Mouse (Mus musculus) midbrain, embryonic 14.5 days (tissue): ENCODE data around the gene Tmem119. TPM values are rescaled to one million over a fixed set of nuclear protein-coding genes. Genes with fewer than 3 reads are reported as not detected.
"Not testable (repeated sequence)": the region's sequence is repeated elsewhere in the genome, so short reads cannot be mapped to it uniquely, and the experiment has no call there.

Experiments used
- ATAC-seq: fragments of 200-750 bp; cut with Nextera tagmentation; 2 replicates; pipeline ENCODE4 v1.8.0; 2017; ENCODE audit warnings: moderate number of reproducible peaks, moderate library complexity; ENCODE audit not compliant: low FRiP score, low TSS enrichment
- DNase-seq: peaks from one replicate; pipeline ENCODE4 v3.0.0-alpha.2; 2015
- H3K27ac ChIP-seq: fragments of 300-500 bp; sonication (generic); replicated peaks from 2 replicates; pipeline ENCODE4 v1.5.1; 2014; ENCODE audit warnings: mild to moderate bottlenecking, low read depth, low read length, moderate library complexity
- H3K27me3 ChIP-seq: fragments of 300-500 bp; sonication (generic); 2 replicates; pipeline ENCODE4 v1.6.1; 2014; ENCODE audit warnings: low read length, control low read depth, mixed read lengths; ENCODE audit not compliant: control insufficient read depth, insufficient read depth
- H3K36me3 ChIP-seq: fragments of 300-500 bp; sonication (generic); 2 replicates; pipeline ENCODE4 v1.6.1; 2014; ENCODE audit warnings: low read length, control low read depth; ENCODE audit not compliant: control insufficient read depth, insufficient read depth
- H3K4me1 ChIP-seq: fragments of 300-500 bp; sonication (generic); 2 replicates; pipeline ENCODE4 v1.6.1; 2014; ENCODE audit warnings: mild to moderate bottlenecking, antibody characterized with exemption, low read length, control low read depth; ENCODE audit not compliant: control insufficient read depth, insufficient read depth
- H3K4me2 ChIP-seq: fragments of 300-500 bp; sonication (generic); 2 replicates; pipeline ENCODE4 v1.6.1; 2014; ENCODE audit warnings: mild to moderate bottlenecking, low read length, moderate library complexity
- H3K4me3 ChIP-seq: fragments of 300-500 bp; sonication (generic); replicated peaks from 2 replicates; pipeline ENCODE4 v1.5.1; 2014; ENCODE audit warnings: low read depth, low read length
- H3K9ac ChIP-seq: fragments of 300-500 bp; sonication (generic); replicated peaks from 2 replicates; pipeline ENCODE4 v1.6.1; 2014; ENCODE audit warnings: mild to moderate bottlenecking, low read length, moderate library complexity
- H3K9me3 ChIP-seq: fragments of 300-500 bp; sonication (generic); 2 replicates; pipeline ENCODE4 v1.6.1; 2016; ENCODE audit warnings: low read length, control low read depth, mixed read lengths; ENCODE audit not compliant: control insufficient read depth
- WGBS: fragments of 180-500 bp; shearing (Covaris S2); extraction: QIAGEN DNeasy Blood & Tissue Kit; methylation state at CpG from one replicate; pipeline ENCODE4 v1.1.7; 2014; 5-methylcytosine and 5-hydroxymethylcytosine counted together
- polyA plus RNA-seq: library from polyadenylated mRNA; unstranded; fragments of >200 nt; fragmentation: Nextera tagmentation; extraction: Ambion mirVana; gene quantifications from 2 replicates; pipeline ENCODE4 v1.2.1, GENCODE M21; 2014

Tmem119 gene
- polyA plus RNA-seq, 1 experiment from 2014 or later, result 3.2 TPM

- Histone ChIP-seq H3K4me2 (no peak overlapping the region), H3K27me3 (peaks cover 3% of the 10 kb centered on the region; the same call in 1 of the 2 replicates), H3K36me3 (peaks cover 37% of the 10 kb centered on the region), H3K27ac (no peak overlapping the region), H3K4me3 (no peak overlapping the region), H3K9ac (no peak overlapping the region), H3K9me3 (no peaks in the 10 kb centered on the region), H3K4me1 (no peaks in the 10 kb centered on the region)
- no peak for ATAC-seq
- WGBS, result 76% methylated on average over 5 of the region's 5 CpGs
- DNase-seq, result no peak
These were observed 20.7 kb downstream of the Tmem119 start for GRCm38 (mm10) chr5:113779569-113779968.

GRCm38 (mm10) chr5:113777728-113778127 is 22.6 kb downstream of the Tmem119 start:
- not testable (repeated sequence) for H3K4me3 ChIP-seq, H3K4me1 ChIP-seq, H3K4me2 ChIP-seq, H3K27me3 ChIP-seq, H3K27ac ChIP-seq, H3K9me3 ChIP-seq, H3K9ac ChIP-seq, ATAC-seq, DNase-seq
- H3K36me3 ChIP-seq, result peaks cover 41% of the 10 kb centered on the region
- 92% methylated on average over 8 of the region's 8 CpGs for WGBS

- 83% methylated on average over 8 of the region's 8 CpGs for WGBS
- Histone ChIP-seq H3K9ac (no peak overlapping the region), H3K27me3 (no peaks in the 10 kb centered on the region), H3K4me1 (no peaks in the 10 kb centered on the region), H3K27ac (no peak overlapping the region), H3K36me3 (peaks cover 41% of the 10 kb centered on the region), H3K9me3 (no peaks in the 10 kb centered on the region), H3K4me2 (no peak overlapping the region), H3K4me3 (no peak overlapping the region)
- ATAC-seq (no peak), DNase-seq (no peak)
These were observed 23.5 kb downstream of the Tmem119 start for GRCm38 (mm10) chr5:113776896-113777226.

DNA sequence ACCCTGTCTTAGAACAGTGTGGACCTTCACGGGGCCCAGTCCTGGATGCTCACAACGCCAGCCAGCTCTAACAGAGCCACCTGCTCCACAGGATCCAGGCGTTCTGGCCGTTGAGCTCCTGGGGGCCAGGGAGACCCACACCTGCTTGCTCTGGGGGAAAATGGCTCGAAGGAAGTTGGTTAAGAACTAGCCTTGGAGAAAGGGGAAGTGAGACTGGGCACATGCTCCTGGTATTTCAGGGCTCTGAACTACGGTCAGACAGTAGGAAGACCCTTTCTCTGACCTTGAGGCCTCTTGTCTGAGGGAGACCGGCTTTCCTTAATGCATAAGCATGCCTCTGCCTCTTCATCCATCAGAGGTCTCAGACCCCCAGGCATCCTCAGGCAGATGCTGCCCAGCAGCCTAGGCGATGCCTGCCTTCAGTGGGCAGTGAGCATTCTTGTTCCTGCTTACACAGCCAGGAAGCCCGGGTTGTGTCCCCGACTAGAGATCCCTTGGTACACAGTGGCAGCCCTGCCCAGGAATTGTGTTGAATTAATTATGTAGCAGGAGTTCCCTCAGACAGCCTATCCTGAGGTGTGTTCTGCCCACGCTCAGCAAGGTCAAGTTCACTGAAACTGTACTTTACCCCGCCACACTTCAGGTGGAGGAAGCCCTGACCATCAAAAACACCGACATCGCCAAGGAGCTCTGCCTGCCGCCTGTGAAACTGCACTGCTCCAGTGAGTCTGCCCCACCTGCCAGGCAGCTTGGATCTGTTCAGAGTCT is 24.0 kb downstream of the Tmem119 start:
- Histone ChIP-seq H3K4me2 (no peak overlapping the region), H3K4me3 (no peak overlapping the region), H3K9me3 (no peaks in the 10 kb centered on the region), H3K36me3 (peaks cover 41% of the 10 kb centered on the region), H3K27ac (no peak overlapping the region), H3K27me3 (no peaks in the 10 kb centered on the region), H3K4me1 (no peaks in the 10 kb centered on the region), H3K9ac (no peak overlapping the region)
- 94% methylated on average over 15 of the region's 15 CpGs for WGBS
- DNase-seq (no peak), ATAC-seq (no peak)

GRCm38 (mm10) chr5:113775585-113775984 is 24.7 kb downstream of the Tmem119 start:
- no peak overlapping the region for H3K4me3 ChIP-seq
- no peak overlapping the region for H3K4me2 ChIP-seq
- H3K9ac ChIP-seq, result no peak overlapping the region
- peaks cover 2% of the 10 kb centered on the region; the same call in 1 of the 2 replicates for H3K4me1 ChIP-seq
- H3K27me3 ChIP-seq, result no peaks in the 10 kb centered on the region
- H3K27ac ChIP-seq, result no peak overlapping the region
- peaks cover 41% of the 10 kb centered on the region for H3K36me3 ChIP-seq
- no peaks in the 10 kb centered on the region for H3K9me3 ChIP-seq
- DNase-seq (no peak), ATAC-seq (no peak)
- WGBS, result 91% methylated on average over 10 of the region's 10 CpGs

DNA sequence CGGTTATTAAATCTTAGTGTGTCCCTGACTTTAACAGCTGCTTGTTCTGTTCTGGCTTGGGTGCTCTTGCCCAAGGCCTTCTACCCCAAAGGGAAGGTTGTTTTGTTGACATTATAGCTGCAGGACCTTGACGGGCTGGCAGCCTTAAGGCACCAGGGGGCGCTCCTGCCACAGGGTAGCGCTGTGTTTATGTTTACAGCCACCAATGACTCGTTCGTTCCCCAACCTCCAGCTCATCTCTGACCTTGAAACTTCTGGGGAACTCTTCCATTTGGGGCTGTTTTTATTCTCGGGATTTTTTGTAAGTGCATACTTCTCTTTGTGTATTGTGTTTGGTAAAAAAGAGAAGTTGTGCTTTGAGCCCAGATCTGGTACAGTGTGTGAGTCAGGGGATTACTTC is 26.7 kb downstream of the Tmem119 start:
- 2% methylated on average over 7 of the region's 7 CpGs for WGBS
- ATAC-seq (no peak), DNase-seq (peak; percentile 90)
- no peak overlapping the region for H3K27ac ChIP-seq
- no peaks in the 10 kb centered on the region for H3K9me3 ChIP-seq
- H3K27me3 ChIP-seq, result no peaks in the 10 kb centered on the region
- peaks cover 12% of the 10 kb centered on the region for H3K4me1 ChIP-seq
- peak overlapping the region; percentile 89 for H3K4me2 ChIP-seq
- H3K4me3 ChIP-seq, result peak overlapping the region; percentile 99
- H3K9ac ChIP-seq, result peak overlapping the region; percentile 86; the same call in 1 of the 2 replicates
- peaks cover 36% of the 10 kb centered on the region for H3K36me3 ChIP-seq

DNA sequence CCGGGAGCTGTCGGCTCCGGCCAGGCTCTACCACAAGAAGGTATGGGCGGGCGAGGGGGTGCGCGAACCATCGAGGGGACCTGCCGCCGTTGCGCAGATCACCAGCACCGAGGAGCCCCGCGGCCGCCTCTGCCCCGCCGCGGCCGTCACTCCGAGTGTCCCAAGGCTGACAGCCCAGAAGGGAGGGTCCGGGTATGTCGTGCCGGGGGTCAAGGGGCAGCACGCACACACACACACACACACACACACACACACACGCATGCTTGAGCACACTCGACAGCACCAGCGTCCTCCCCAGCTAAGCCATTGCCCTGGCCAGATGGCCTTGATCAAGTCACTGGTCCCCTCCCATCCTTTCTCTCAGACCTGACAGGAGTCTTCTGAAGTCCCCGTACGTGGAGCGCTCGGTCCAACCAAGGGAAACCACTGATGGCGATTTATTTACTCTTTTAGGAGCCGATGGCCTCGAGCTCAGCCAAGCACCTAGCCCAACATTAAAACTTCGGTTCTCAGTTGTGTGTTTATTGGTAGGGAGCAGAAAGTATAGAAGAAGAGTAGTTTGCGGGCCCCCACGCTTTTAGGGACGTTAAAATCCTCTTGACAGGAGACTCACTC is 27.3 kb downstream of the Tmem119 start:
- Histone ChIP-seq H3K27ac (peak overlapping the region; percentile 98; the same call in 1 of the 2 replicates), H3K9ac (peak overlapping the region; percentile 86)
- peak; percentile 43 for ATAC-seq

GRCm38 (mm10) chr5:113772450-113772895 is 27.8 kb downstream of the Tmem119 start, which contains the start of the genes Sart3 and Iscu:
Gene Sart3, minus strand, starts transcription at chr5:113772510.
Gene Iscu, plus strand, starts transcription at chr5:113772748.
- Histone ChIP-seq H3K4me2 (peak within 1 kb of the TSS; percentile 89), H3K27ac (peak within 1 kb of the TSS; percentile 98), H3K9ac (peak within 1 kb of the TSS; percentile 86), H3K27me3 (no peaks in the 10 kb centered on the region), H3K9me3 (no peaks in the 10 kb centered on the region), H3K36me3 (peaks cover 37% of the 10 kb centered on the region), H3K4me3 (peak within 1 kb of the TSS; percentile 99), H3K4me1 (peaks cover 12% of the 10 kb centered on the region)
- WGBS, result under 1% methylated on average over 49 of the region's 49 CpGs
- DNase-seq (peak; percentile 99), ATAC-seq (peak; percentile 87)

More for the DNA sequence above, 27.3 kb downstream of the Tmem119 start:
- H3K27me3 ChIP-seq, result no peaks in the 10 kb centered on the region
- DNase-seq, result peak; percentile 15
- H3K4me1 ChIP-seq, result peaks cover 12% of the 10 kb centered on the region
- H3K4me3 ChIP-seq, result peak overlapping the region; percentile 99
- peaks cover 32% of the 10 kb centered on the region for H3K36me3 ChIP-seq
- peak overlapping the region; percentile 89 for H3K4me2 ChIP-seq
- H3K9me3 ChIP-seq, result no peaks in the 10 kb centered on the region
- 1% methylated on average over 38 of the region's 38 CpGs for WGBS
